Mouse (Mus musculus) forebrain, embryonic 16.5 days (tissue): ENCODE results near the gene Dcst2. TPM values are rescaled to one million over a fixed set of nuclear protein-coding genes. Genes with fewer than 3 reads are reported as not detected.
A peak's percentile ranks its signal among the peaks of the same experiment; 100 is the strongest.

Experiments
- ATAC-seq: fragments of 200-750 bp; cut with Nextera tagmentation; 2 replicates; pipeline ENCODE4 v1.8.0; 2017; ENCODE audit warnings: mild to moderate bottlenecking, moderate library complexity
- H3K27ac ChIP-seq: fragments of 300-500 bp; sonication (generic); 2 replicates; pipeline ENCODE4 v1.5.1; 2014; ENCODE audit warnings: low read length, control low read depth
- H3K27me3 ChIP-seq: fragments of 300-500 bp; sonication (generic); replicated peaks from 2 replicates; pipeline ENCODE4 v1.6.1; 2014; ENCODE audit warnings: low read length; ENCODE audit not compliant: control insufficient read depth, insufficient read depth
- H3K36me3 ChIP-seq: fragments of 300-500 bp; sonication (generic); 2 replicates; pipeline ENCODE4 v1.6.1; 2014; ENCODE audit not compliant: control insufficient read depth, insufficient read depth
- H3K4me1 ChIP-seq: fragments of 300-500 bp; sonication (generic); replicated peaks from 2 replicates; pipeline ENCODE4 v1.6.1; 2014; ENCODE audit warnings: low read length; ENCODE audit not compliant: control insufficient read depth, insufficient read depth
- H3K4me2 ChIP-seq: fragments of 300-500 bp; sonication (generic); 2 replicates; pipeline ENCODE4 v1.6.1; 2014; ENCODE audit warnings: mild to moderate bottlenecking, low read length, control low read depth
- H3K4me3 ChIP-seq: fragments of 300-500 bp; sonication (generic); replicated peaks from 2 replicates; pipeline ENCODE4 v1.5.1; 2014; ENCODE audit warnings: mild to moderate bottlenecking, low read length, control low read depth
- H3K9ac ChIP-seq: fragments of 300-500 bp; sonication (generic); replicated peaks from 2 replicates; pipeline ENCODE4 v1.6.1; 2014; ENCODE audit warnings: low read depth, low read length, control low read depth
- H3K9me3 ChIP-seq: fragments of 300-500 bp; sonication (generic); 2 replicates; pipeline ENCODE4 v1.6.1; 2016; ENCODE audit warnings: low read length; ENCODE audit not compliant: control insufficient read depth
- WGBS: fragments of 180-500 bp; shearing (Covaris S2); extraction: QIAGEN DNeasy Blood & Tissue Kit; methylation state at CpG from one replicate; pipeline ENCODE4 v1.1.7; 2014; 5-methylcytosine and 5-hydroxymethylcytosine counted together
- polyA plus RNA-seq: library from polyadenylated mRNA; unstranded; fragments of >200 nt; fragmentation: Nextera tagmentation; extraction: Ambion mirVana; gene quantifications from 2 replicates; pipeline ENCODE4 v1.2.1, GENCODE M21; 2015

Gene Dcst2
- polyA plus RNA-seq, 1 experiment from 2014 or later: not detected

DNA sequence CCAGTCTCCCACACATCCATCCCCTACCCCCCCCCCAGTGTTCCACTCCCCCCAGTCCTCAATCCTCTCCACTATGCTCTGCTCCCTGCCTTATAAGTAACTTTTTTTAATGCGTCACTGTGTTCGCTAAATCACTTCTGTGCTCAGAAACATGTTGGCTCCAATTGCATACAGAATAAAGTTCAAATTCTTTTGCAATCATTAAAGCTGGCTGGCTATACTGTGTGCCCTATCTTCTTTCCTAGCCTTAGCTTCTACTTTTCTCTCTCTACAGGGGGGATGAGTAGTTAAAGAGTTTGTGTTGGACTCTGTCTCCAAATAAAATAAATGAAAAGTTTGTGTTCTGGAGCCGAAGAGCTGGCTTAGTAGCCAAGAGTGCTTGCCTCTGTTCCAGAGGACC, 47.9 kb downstream of the Dcst2 start:
- ATAC-seq: no peak
- Histone ChIP-seq H3K27me3 (no peaks in the 10 kb centered on the region), H3K4me2 (no peak overlapping the region), H3K9ac (no peak overlapping the region), H3K4me1 (peaks cover 10% of the 10 kb centered on the region), H3K4me3 (no peak overlapping the region), H3K9me3 (no peaks in the 10 kb centered on the region), H3K27ac (no peak overlapping the region), H3K36me3 (peaks cover 3% of the 10 kb centered on the region; the same call in 1 of the 2 replicates)
- WGBS: 91% methylated on average over 3 of the region's 3 CpGs

DNA sequence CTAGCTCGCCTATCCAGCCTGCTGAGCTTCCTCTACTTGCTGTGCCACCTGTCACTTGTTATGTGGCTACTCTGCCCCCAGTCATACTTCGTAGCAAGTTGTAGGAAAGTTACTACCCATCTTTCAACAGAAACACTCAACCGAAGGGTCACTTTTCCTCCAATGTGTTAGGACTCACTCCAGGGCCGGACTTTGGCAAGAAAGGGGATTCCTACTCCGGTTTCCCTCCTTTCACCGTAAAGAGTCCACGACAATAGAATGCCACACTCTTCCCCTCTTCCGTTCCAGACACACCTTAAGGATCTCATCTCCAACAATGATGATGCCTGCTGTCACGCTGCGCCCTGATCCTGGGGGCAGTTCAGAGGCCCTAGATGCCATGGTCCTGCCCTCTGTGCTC, 49.1 kb downstream of the Dcst2 start:
- peak overlapping the region; percentile 59 for H3K4me3 ChIP-seq
- H3K27ac ChIP-seq: no peak overlapping the region
- no peak for ATAC-seq

DNA sequence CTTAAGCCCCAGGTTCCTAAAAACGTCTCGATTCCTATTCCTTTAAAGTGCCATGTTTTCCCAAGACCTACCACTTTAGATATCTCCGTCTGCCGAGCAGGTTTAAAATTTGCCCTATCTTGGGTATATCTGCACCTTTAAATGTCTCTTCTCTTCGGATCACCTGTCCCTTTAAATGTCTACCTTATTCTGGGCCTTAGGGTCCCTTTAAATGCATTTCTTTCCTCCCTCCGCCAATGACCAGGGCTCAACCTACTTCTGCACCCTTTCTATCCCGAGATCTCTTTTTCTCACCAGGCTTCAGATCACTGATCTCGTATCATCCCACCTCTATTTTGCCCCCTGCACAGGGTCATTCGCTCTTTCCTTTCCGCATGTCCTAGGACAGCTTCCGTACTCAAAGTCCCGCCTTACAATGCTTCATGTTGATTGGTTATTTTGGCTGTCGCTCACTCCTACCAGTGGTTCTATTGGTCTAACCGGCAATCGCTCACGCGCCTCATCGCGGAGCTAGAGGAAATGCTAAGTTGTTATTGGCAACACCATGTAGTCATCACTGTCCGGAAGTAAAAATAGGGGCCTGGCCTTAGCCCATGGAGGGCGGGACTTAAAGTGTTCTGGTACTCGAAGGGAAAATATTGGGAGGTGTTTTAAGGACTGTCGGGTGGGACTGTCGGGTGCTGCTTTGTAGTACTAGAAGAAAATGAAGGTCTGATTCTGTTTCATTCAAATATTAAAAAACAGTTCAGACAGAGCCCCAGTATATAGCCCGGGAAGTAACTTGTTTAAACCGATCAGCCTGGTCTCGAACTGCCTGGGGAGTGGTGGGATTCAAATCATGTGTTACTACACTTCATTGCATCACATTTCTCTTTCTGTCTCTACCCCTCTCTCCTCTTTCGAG, 50.0 kb downstream of the Dcst2 start, which contains the start of gene Flad1:
Gene Flad1 (minus strand): TSS at position 381 of the 904 bp plus-strand sequence.
- Histone ChIP-seq H3K9me3 (no peaks in the 10 kb centered on the region), H3K27ac (peak within 1 kb of the TSS; percentile 42; the same call in 1 of the 2 replicates), H3K4me1 (peaks cover 14% of the 10 kb centered on the region), H3K9ac (peak within 1 kb of the TSS; percentile 62), H3K4me3 (peak within 1 kb of the TSS; percentile 59), H3K27me3 (no peaks in the 10 kb centered on the region), H3K36me3 (peaks cover 12% of the 10 kb centered on the region; the same call in 1 of the 2 replicates), H3K4me2 (peak within 1 kb of the TSS; percentile 53)
- ATAC-seq: peak; percentile 100
- WGBS: 7% methylated on average over 28 of the region's 28 CpGs

More for the DNA sequence above, 49.1 kb downstream of the Dcst2 start:
- Histone ChIP-seq H3K27me3 (no peaks in the 10 kb centered on the region), H3K36me3 (peaks cover 11% of the 10 kb centered on the region; the same call in 1 of the 2 replicates), H3K9ac (peak overlapping the region; percentile 62), H3K4me2 (peak overlapping the region; percentile 53), H3K4me1 (peaks cover 10% of the 10 kb centered on the region), H3K9me3 (no peaks in the 10 kb centered on the region)
- 82% methylated on average over 10 of the region's 10 CpGs for whole genome bisulfite sequencing

DNA sequence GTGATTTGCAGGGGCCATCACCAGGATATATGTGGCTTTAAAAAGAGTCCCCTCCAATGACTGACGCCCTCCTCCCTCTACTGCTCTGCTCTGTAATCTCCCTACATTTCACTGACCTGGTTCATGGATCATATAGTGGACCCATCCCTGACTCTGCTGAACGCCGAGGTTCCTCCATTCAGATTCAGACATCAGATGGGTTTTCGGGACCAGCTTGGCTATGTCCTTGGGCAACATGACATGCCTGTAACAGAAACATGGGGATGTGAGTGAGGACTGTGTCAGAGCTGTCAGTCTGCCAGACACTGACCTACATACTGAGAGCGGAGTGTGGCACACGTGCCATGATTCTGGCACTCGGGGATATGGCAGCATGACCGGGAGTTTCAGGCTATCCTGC, 54.4 kb downstream of the Dcst2 start:
- WGBS: 97% methylated on average over 8 of the region's 8 CpGs
- H3K4me1 ChIP-seq: peaks cover 27% of the 10 kb centered on the region
- H3K9ac ChIP-seq: no peak overlapping the region
- no peak overlapping the region for H3K27ac ChIP-seq
- no peaks in the 10 kb centered on the region for H3K27me3 ChIP-seq
- H3K4me2 ChIP-seq: no peak overlapping the region
- no peak overlapping the region for H3K4me3 ChIP-seq
- peaks cover 9% of the 10 kb centered on the region; the same call in 1 of the 2 replicates for H3K36me3 ChIP-seq
- H3K9me3 ChIP-seq: no peaks in the 10 kb centered on the region
- ATAC-seq: no peak

DNA sequence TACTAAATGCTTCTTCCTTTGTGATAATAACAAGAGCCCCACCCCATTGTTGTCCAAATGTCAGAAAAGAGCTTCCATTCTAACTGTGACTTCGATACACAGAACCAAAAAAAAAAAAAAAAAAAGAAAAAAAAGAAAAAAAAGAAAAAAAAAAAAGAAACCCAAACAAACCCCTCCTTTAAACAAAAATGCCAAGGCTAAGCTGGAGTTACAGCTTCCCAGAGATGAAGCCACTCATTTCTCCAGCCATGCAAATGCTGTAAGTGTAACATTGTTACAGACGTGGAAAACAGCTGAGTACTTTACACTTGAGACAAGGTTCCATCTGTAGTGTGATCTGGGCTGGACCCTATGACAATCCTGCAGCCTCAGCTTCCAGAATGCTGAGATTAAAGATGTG, 55.4 kb downstream of the Dcst2 start:
- no peak for ATAC-seq
- Histone ChIP-seq H3K4me3 (peak overlapping the region; percentile 75), H3K9me3 (no peaks in the 10 kb centered on the region), H3K4me2 (peak overlapping the region; percentile 91), H3K27ac (peak overlapping the region; percentile 54; the same call in 1 of the 2 replicates), H3K36me3 (peaks cover 9% of the 10 kb centered on the region; the same call in 1 of the 2 replicates), H3K4me1 (peaks cover 32% of the 10 kb centered on the region), H3K9ac (peak overlapping the region; percentile 33), H3K27me3 (no peaks in the 10 kb centered on the region)
- 15% methylated on average over 2 of the region's 2 CpGs for WGBS

DNA sequence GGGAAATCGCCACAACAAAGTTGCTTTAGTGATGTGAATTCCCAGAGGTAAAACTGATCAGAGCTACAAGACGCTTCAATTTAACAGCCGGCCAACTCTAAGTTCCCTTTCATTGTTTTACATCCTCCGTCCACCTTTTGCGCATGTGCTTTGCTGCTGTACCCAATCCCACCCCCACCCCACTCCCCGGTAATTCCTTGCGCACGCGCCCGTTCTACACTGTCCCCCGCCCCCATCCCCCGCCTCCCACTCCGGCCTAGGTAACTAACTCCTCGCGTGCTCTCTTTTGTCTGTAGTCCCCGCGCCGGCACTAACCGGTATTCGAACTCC, 56.0 kb downstream of the Dcst2 start:
- H3K27ac ChIP-seq: peak overlapping the region; percentile 56
- peak overlapping the region; percentile 91 for H3K4me2 ChIP-seq
- WGBS: under 1% methylated on average over 20 of the region's 20 CpGs
- H3K27me3 ChIP-seq: no peaks in the 10 kb centered on the region
- H3K9me3 ChIP-seq: no peaks in the 10 kb centered on the region
- H3K4me3 ChIP-seq: peak overlapping the region; percentile 75
- peaks cover 34% of the 10 kb centered on the region for H3K4me1 ChIP-seq
- peaks cover 9% of the 10 kb centered on the region; the same call in 1 of the 2 replicates for H3K36me3 ChIP-seq
- peak; percentile 62 for ATAC-seq
- peak overlapping the region; percentile 33 for H3K9ac ChIP-seq

DNA sequence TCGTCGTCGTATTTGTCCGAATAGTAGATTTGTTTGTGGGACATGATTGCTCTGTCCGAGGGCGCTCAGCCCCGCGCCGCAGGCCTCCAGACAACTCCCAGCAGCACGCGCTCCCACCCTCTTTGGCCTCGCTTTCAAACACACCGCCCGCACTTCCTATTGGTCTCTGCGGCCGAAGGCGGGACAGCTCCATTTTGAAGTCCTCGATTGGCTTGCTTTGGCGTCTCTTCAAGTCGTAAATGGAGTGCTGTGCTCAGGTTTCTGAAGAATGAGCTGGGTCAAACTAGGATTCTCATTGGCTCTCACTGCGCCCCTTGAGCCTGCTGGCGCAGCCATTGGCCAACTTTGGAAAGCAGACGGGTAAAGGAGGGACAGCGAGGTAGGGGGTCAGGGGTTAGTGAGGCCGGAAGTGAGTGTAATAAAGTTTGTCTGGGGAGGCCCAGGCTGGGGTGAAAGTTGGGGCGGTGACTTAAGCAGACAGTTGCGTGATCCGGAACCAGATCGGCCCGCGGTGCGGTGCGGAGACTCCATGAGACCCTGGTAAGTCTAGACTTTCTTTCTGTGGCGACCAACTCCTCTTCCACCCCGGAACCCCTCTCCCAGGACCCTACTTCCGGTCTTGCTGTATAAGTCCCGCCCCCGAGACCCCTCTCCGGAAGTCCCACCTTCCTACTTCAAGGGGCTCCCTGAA, 56.5 kb downstream of the Dcst2 start, which contains the start of the genes Cks1b and Shc1:
Gene Cks1b (minus strand): TSS at position 214 of the 691 bp plus-strand sequence.
Gene Shc1 (plus strand): TSS at position 274 of the 691 bp plus-strand sequence.
- H3K4me1 ChIP-seq: peaks cover 34% of the 10 kb centered on the region
- peak within 1 kb of the TSS; percentile 57 for H3K9ac ChIP-seq
- H3K36me3 ChIP-seq: peaks cover 9% of the 10 kb centered on the region; the same call in 1 of the 2 replicates
- H3K27me3 ChIP-seq: no peaks in the 10 kb centered on the region
- peak; percentile 94 for ATAC-seq
- no peaks in the 10 kb centered on the region for H3K9me3 ChIP-seq
- WGBS: under 1% methylated on average over 30 of the region's 39 CpGs
- peak within 1 kb of the TSS; percentile 74 for H3K27ac ChIP-seq
- peak within 1 kb of the TSS; percentile 75 for H3K4me3 ChIP-seq
- peak within 1 kb of the TSS; percentile 91 for H3K4me2 ChIP-seq

DNA sequence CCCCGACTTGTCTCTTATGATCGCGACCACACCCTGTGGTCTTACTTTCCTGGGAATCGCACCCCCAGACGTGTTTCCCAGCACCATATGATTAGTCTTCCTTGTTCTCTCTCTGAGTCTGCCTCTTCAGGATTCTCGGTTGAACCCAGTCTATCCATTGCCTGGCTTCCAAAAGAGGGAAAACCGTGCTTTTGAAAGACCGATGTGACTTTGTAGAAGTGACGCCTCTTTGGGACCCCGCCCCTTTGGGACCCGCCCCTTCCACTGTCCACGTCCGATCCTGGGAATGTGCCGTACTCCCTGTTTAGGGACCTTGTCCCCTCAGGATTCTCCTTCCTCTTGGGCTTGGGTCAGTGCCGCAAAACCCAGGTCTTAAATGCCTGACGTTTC, 57.1 kb downstream of the Dcst2 start:
- H3K4me1 ChIP-seq: peaks cover 34% of the 10 kb centered on the region
- ATAC-seq: peak; percentile 2
- peak overlapping the region; percentile 74 for H3K27ac ChIP-seq
- peak overlapping the region; percentile 75 for H3K4me3 ChIP-seq
- H3K36me3 ChIP-seq: peaks cover 9% of the 10 kb centered on the region; the same call in 1 of the 2 replicates
- peak overlapping the region; percentile 57 for H3K9ac ChIP-seq
- whole genome bisulfite sequencing: 0% methylated on average over 16 of the region's 16 CpGs
- no peaks in the 10 kb centered on the region for H3K27me3 ChIP-seq
- no peaks in the 10 kb centered on the region for H3K9me3 ChIP-seq
- H3K4me2 ChIP-seq: peak overlapping the region; percentile 91

DNA sequence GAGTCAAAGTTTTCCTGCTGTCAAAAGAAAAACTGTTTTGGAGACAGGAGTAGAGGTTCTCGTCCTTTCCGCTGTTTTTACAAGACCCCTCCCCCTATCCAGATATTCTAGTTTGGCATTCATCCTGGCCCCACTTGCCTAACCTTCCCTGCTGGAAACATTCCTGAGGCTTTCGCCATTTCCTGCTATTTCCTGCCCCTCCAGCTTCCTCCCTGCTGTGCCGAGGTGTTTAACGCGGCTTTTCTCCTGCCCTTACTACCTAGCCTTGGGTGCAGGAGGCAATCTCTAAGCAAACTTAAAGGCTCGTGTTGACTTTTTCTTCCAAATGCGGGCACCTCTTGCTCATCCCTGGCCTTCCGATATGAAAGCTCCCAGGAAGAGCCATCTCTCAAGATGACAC, 57.8 kb downstream of the Dcst2 start:
- peak overlapping the region; percentile 74 for H3K27ac ChIP-seq

More for the DNA sequence above, 57.8 kb downstream of the Dcst2 start:
- WGBS: 2% methylated on average over 9 of the region's 9 CpGs
- Histone ChIP-seq H3K9me3 (no peaks in the 10 kb centered on the region), H3K27me3 (no peaks in the 10 kb centered on the region), H3K9ac (peak overlapping the region; percentile 57), H3K4me1 (peaks cover 34% of the 10 kb centered on the region), H3K36me3 (peaks cover 9% of the 10 kb centered on the region; the same call in 1 of the 2 replicates), H3K4me3 (peak overlapping the region; percentile 75), H3K4me2 (peak overlapping the region; percentile 91)
- ATAC-seq: no peak
